Mouse (Mus musculus) lung, embryonic 16.5 days (tissue): ENCODE measurements around the gene Ovca2. TPM values are rescaled to one million over a fixed set of nuclear protein-coding genes. Genes with fewer than 3 reads are reported as not detected.

Experiments
- ATAC-seq: fragments of 200-750 bp; cut with Nextera tagmentation; 2 replicates; pipeline ENCODE4 v1.8.0; 2017; ENCODE audit warnings: low read depth, mild to moderate bottlenecking, moderate library complexity
- H3K27ac ChIP-seq: fragments of 300-500 bp; sonication (generic); 2 replicates; pipeline ENCODE4 v1.5.1; 2014; ENCODE audit warnings: mild to moderate bottlenecking, control low read depth, low read length
- H3K27me3 ChIP-seq: fragments of 300-500 bp; sonication (generic); 2 replicates; pipeline ENCODE4 v1.6.1; 2014; ENCODE audit warnings: low read depth, low read length, mixed read lengths; ENCODE audit not compliant: control insufficient read depth, insufficient read depth
- H3K36me3 ChIP-seq: fragments of 300-500 bp; sonication (generic); 2 replicates; pipeline ENCODE4 v1.6.1; 2014; ENCODE audit warnings: low read length; ENCODE audit not compliant: control insufficient read depth, insufficient read depth
- H3K4me1 ChIP-seq: fragments of 300-500 bp; sonication (generic); replicated peaks from 2 replicates; pipeline ENCODE4 v1.6.1; 2014; ENCODE audit warnings: low read length, mixed read lengths; ENCODE audit not compliant: control insufficient read depth, insufficient read depth
- H3K4me2 ChIP-seq: fragments of 300-500 bp; sonication (generic); 2 replicates; pipeline ENCODE4 v1.6.1; 2014; ENCODE audit warnings: low read depth, low read length, control low read depth
- H3K4me3 ChIP-seq: fragments of 300-500 bp; sonication (generic); 2 replicates; pipeline ENCODE4 v1.5.1; 2014; ENCODE audit warnings: mild to moderate bottlenecking, low read length, control low read depth
- H3K9ac ChIP-seq: fragments of 300-500 bp; sonication (generic); 2 replicates; pipeline ENCODE4 v1.6.1; 2014; ENCODE audit warnings: low read length, control low read depth
- H3K9me3 ChIP-seq: fragments of 300-500 bp; sonication (generic); 2 replicates; pipeline ENCODE4 v1.6.1; 2016; ENCODE audit warnings: low read length; ENCODE audit not compliant: control insufficient read depth
- WGBS: fragments of 180-500 bp; shearing (Covaris S2); extraction: QIAGEN DNeasy Blood & Tissue Kit; methylation state at CpG from one replicate; pipeline ENCODE4 v1.1.7; 2014; 5-methylcytosine and 5-hydroxymethylcytosine counted together
- polyA plus RNA-seq: library from polyadenylated mRNA; unstranded; fragments of >200 nt; fragmentation: Nextera tagmentation; extraction: Ambion mirVana; gene quantifications from 2 replicates; pipeline ENCODE4 v1.2.1, GENCODE M21; 2015

The Ovca2 gene
- polyA plus RNA-seq, 1 experiment from 2014 or later = 24.0 TPM

- H3K27ac ChIP-seq = no peak overlapping the region
- peaks cover 18% of the 10 kb centered on the region for H3K4me1 ChIP-seq
- H3K9me3 ChIP-seq = no peaks in the 10 kb centered on the region
- no peak for ATAC-seq
- no peaks in the 10 kb centered on the region for H3K36me3 ChIP-seq
- H3K4me3 ChIP-seq = no peak overlapping the region
- H3K4me2 ChIP-seq = no peak overlapping the region
- H3K27me3 ChIP-seq = no peaks in the 10 kb centered on the region; the same call in none of the 2 replicates
- WGBS = 46% methylated on average over 3 of the region's 3 CpGs
- H3K9ac ChIP-seq = no peak overlapping the region
Measured at GRCm38 (mm10) chr11:75212876-75213275, 34.2 kb upstream of the Ovca2 start.

DNA sequence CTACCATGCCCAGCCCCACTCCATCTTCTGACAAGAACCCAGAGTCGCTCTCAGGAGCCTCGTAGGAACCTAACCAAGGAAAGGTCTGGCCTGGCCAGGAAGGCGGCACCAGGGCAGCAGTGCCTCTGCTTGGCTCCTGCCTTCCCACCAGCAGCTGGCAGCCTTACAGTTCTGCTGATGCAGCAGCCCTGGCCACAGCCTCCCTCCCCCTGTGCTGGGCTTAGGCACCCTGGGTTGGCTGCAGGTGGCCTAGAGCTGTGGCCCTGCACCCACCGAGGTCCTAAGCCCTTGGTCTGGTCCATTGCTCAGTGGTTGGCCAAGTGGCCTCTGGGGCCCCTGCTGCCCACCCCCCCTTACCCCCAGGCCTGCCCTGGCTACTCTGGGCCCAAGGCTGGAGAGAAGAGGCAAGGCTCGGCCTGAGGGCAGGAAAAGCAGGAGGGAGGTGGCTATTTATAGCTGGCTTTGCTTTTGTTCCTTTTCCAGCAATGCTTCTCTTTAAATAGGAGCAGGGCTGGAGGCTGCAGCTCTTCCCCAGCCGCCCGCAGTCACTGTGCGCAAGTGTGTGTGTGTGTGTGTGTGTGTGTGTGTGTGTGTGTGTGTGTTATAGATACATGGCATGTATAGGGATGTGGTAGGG lies 33.5 kb upstream of the Ovca2 start:
- Histone ChIP-seq H3K27ac (peak overlapping the region; percentile 55), H3K4me3 (no peak overlapping the region), H3K9me3 (no peaks in the 10 kb centered on the region), H3K27me3 (no peaks in the 10 kb centered on the region; the same call in none of the 2 replicates), H3K36me3 (no peaks in the 10 kb centered on the region), H3K4me2 (no peak overlapping the region), H3K9ac (no peak overlapping the region), H3K4me1 (peaks cover 18% of the 10 kb centered on the region)
- peak; percentile 53 for ATAC-seq
- WGBS = 60% methylated on average over 8 of the region's 8 CpGs

DNA sequence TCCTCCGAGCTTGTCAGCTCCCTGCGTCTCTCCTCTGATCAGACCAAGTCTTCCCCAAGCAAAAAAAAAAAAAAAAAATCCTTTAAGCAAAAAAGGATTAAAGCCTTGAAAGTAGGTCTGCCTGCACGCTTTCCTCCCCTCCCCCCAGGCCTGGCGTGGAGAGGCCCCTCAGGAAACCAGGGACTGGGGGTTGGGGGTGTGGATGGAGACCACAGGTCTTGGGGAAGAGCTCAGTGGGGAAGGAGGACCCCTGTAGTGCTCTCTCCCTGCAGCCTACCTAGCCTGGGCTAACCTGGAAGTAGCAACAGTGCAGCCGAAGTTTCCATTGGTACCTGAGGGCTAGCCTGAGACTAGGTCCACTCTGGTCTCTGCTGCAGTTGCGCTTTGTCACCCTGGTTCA lies 32.1 kb upstream of the Ovca2 start:
- H3K9me3 ChIP-seq = no peaks in the 10 kb centered on the region
- no peak for ATAC-seq
- WGBS = 60% methylated on average over 6 of the region's 6 CpGs
- no peak overlapping the region for H3K4me3 ChIP-seq
- H3K4me2 ChIP-seq = no peak overlapping the region
- peaks cover 18% of the 10 kb centered on the region for H3K4me1 ChIP-seq
- no peak overlapping the region for H3K27ac ChIP-seq
- H3K27me3 ChIP-seq = no peaks in the 10 kb centered on the region; the same call in none of the 2 replicates
- H3K36me3 ChIP-seq = no peaks in the 10 kb centered on the region
- no peak overlapping the region for H3K9ac ChIP-seq

DNA sequence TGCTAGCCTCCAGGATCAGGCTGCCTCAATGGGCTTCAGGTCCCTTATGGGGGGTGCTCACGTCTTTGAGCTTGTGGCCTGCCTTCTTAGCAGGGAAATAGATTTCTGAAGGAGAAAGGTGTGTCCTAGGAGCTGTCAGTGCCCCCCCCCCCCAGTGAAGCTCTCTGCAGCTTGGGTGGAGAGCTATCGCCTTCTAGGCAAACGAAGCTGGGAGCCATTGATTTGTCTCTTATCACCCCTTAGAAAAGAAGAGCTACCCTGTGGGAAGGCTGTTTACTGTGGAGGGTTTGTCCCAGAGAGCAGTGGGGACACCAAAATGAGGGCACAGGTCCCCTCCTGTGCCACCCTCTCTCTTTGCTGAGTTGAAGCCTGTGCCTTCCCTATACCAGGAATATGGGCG lies 31.5 kb upstream of the Ovca2 start:
- WGBS = 81% methylated on average over 4 of the region's 4 CpGs
- H3K36me3 ChIP-seq = no peaks in the 10 kb centered on the region
- H3K9me3 ChIP-seq = no peaks in the 10 kb centered on the region
- no peak overlapping the region for H3K4me3 ChIP-seq
- H3K4me1 ChIP-seq = peaks cover 18% of the 10 kb centered on the region
- H3K27ac ChIP-seq = no peak overlapping the region
- ATAC-seq = no peak
- no peak overlapping the region for H3K9ac ChIP-seq
- H3K27me3 ChIP-seq = no peaks in the 10 kb centered on the region; the same call in 1 of the 2 replicates
- no peak overlapping the region for H3K4me2 ChIP-seq

DNA sequence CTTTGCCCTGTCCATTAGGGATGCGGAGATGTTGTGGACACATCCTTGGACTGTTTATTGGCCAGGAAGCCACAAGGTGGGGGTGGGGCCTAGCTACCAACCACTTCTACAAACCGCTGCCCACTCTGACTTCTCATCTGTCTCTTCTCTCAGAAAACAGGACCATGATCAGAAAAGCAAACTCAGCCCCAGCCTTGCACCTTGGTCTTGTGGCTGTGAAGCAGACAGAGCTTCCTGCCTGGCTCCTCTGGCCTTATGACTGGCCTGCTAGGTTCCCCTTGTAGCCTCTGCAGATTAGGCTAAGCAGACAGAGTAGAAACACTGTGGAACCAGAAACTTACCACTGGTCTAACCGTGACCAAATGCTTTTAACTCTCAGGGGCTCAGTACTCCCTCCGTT lies 30.7 kb upstream of the Ovca2 start:
- Histone ChIP-seq H3K27me3 (no peaks in the 10 kb centered on the region), H3K4me3 (no peak overlapping the region), H3K4me2 (no peak overlapping the region), H3K36me3 (no peaks in the 10 kb centered on the region), H3K9me3 (no peaks in the 10 kb centered on the region), H3K27ac (no peak overlapping the region), H3K9ac (no peak overlapping the region), H3K4me1 (peaks cover 17% of the 10 kb centered on the region)
- ATAC-seq = no peak
- 70% methylated on average over 4 of the region's 4 CpGs for WGBS

DNA sequence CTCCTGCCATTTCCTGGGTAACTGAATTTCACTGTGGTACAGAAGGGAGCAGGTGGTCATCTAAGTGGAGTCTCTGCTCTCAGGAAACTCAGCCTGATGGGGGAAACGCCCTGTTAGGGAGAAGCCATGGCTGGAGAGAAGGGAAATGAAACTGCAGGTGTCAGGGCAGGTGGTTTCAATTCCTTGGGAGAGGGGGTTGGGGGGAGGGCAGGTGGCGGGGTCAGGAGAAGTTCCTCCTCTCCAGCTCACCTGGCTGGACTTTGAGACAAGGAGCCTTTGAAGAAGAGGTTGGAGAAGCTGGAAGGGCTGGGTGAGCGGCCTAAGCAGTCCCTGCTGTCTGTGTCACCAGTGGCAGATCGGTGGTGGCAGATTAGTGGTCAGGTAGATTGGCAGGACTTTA lies 27.7 kb upstream of the Ovca2 start:
- Histone ChIP-seq H3K27me3 (no peaks in the 10 kb centered on the region), H3K9ac (no peak overlapping the region), H3K9me3 (no peaks in the 10 kb centered on the region), H3K4me3 (no peak overlapping the region), H3K27ac (no peak overlapping the region), H3K4me1 (peaks cover 9% of the 10 kb centered on the region), H3K36me3 (no peaks in the 10 kb centered on the region), H3K4me2 (no peak overlapping the region)
- 62% methylated on average over 4 of the region's 4 CpGs for WGBS
- no peak for ATAC-seq

DNA sequence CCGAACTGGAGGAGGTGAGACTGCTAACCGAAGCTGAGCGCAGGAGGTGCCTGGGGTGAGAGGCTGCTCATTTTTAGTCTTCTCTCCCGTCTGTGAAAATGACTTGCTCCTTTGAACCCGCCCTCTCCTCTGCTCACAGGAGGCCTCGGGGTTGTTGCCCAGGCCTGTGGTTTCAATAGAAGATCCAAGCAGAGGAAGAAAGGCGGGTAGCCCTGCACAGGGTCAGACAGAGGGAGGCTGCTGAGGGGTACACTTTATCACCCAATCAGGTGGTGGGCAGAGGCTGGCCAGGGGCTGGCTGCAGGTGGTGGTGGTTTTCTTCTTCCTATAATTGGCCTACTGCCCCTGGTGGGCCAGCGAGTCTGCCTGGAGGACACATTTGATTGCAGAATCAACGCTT lies 25.8 kb upstream of the Ovca2 start:
- Histone ChIP-seq H3K9ac (no peak overlapping the region), H3K4me3 (no peak overlapping the region), H3K27me3 (no peaks in the 10 kb centered on the region; the same call in 1 of the 2 replicates), H3K9me3 (no peaks in the 10 kb centered on the region), H3K4me1 (peaks cover 11% of the 10 kb centered on the region), H3K36me3 (no peaks in the 10 kb centered on the region), H3K27ac (no peak overlapping the region), H3K4me2 (no peak overlapping the region)
- ATAC-seq = no peak
- 55% methylated on average over 9 of the region's 9 CpGs for WGBS

GRCm38 (mm10) chr11:75203926-75204325 lies 25.3 kb upstream of the Ovca2 start:
- WGBS = 74% methylated on average over 4 of the region's 4 CpGs
- Histone ChIP-seq H3K9ac (no peak overlapping the region), H3K4me1 (peaks cover 11% of the 10 kb centered on the region), H3K4me3 (no peak overlapping the region), H3K4me2 (no peak overlapping the region), H3K27me3 (no peaks in the 10 kb centered on the region; the same call in 1 of the 2 replicates), H3K27ac (no peak overlapping the region), H3K9me3 (no peaks in the 10 kb centered on the region), H3K36me3 (no peaks in the 10 kb centered on the region)
- no peak for ATAC-seq

GRCm38 (mm10) chr11:75201721-75202120 lies 23.1 kb upstream of the Ovca2 start:
- Histone ChIP-seq H3K4me2 (no peak overlapping the region), H3K4me3 (no peak overlapping the region), H3K9me3 (no peaks in the 10 kb centered on the region), H3K4me1 (peaks cover 11% of the 10 kb centered on the region), H3K9ac (no peak overlapping the region), H3K36me3 (no peaks in the 10 kb centered on the region), H3K27me3 (peaks cover under 1% of the 10 kb centered on the region; the same call in 1 of the 2 replicates), H3K27ac (no peak overlapping the region)
- WGBS = 34% methylated on average over 8 of the region's 8 CpGs
- ATAC-seq = 0 out of 2 replicates have a peak, but pooled peaks have one; percentile 21
